Mouse (Mus musculus) left cerebral cortex, postnatal 14 days (tissue): ENCODE measurements around the gene Ecsit. TPM values are rescaled to one million over a fixed set of nuclear protein-coding genes. Genes with fewer than 3 reads are reported as not detected.
"Not testable (repeated sequence)": the region's sequence is repeated elsewhere in the genome, so short reads cannot be mapped to it uniquely, and the experiment has no call there.

Source experiments
- DNase-seq, 2 experiments: peaks; one replicate each; pipeline ENCODE4 v3.0.0; 2021 to 2022; ENCODE audit warnings: low spot score in 2 of 2, mixed read lengths in 1 of 2
- intact Hi-C: fragments of 180-260 bp; cut with DNase I; formaldehyde crosslinking; loops from one replicate; pipeline ENCODE4 v1.15.1; 2025
- total RNA-seq, 2 experiments: library from RNA; stranded (reverse); gene quantifications; 2 replicates each; pipeline ENCODE4 v1.2.3; 2021

Ecsit gene
- total RNA-seq, 2 experiments from 2014 or later = 41.5 to 43.2 TPM

- peak; percentile 60 to 71 for DNase-seq
- intact Hi-C loops = no loop called here
These were observed 10.6 kb upstream of the Ecsit start for GRCm38 (mm10) chr9:22095854-22096307.

GRCm38 (mm10) chr9:22092746-22093145 lies 7.5 kb upstream of the Ecsit start:
- intact Hi-C loops = no loop called here
- no peak for DNase-seq

- intact Hi-C loops = no loop called here
- DNase-seq = no peak
These were observed 4.7 kb upstream of the Ecsit start for GRCm38 (mm10) chr9:22089986-22090385.

DNA sequence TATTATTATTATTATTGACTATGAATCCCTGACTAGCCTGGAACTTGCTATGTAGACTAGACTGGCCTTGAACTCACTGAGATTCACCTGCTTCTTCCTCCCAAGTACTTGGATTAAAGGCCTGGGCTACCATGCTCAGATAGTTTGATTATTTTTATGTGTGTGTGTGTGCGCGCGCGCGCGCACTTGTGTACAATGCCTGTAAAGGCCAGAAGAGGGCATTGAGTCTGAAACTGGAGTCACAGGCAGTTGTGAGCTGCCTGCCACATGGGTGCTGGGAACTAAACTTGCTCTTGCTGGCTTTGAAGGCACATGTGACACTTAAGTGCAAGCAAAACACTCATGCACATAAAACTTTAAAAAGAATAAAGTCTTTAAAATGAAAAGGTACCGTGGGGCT lies 4.0 kb upstream of the Ecsit start:
- intact Hi-C loops = no loop called here
- no peak for DNase-seq

DNA sequence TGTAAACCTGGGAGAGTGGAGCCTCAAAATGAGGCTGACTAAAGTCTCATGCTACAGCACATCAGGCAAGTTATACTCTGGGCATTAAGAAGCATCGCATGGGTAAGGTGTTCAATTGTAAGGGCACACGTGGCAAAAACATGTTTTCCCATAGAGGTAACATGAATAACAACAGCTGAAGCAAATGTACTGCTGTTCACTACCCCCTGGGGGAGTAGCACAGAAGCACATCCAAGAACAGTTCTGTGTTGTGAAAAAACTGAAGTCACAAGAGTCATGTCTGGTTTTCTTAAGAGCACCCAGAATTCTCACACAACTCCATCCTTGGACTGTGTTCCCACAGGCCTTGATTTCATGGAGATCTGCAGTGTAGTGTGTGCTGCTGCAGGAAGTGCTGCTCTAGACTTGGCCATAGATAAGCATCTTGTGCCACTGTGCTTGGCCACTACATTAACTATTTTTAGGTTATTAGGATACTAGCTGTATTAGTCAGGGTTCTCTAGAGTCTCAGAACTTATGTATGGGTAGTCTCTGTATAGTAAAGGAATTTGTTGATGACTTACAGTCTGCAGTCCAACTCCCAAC lies 1.9 kb upstream of the Ecsit start:
- intact Hi-C loops = no loop called here
- DNase-seq = no peak

- intact Hi-C loops = no loop called here
- no peak for DNase-seq
These were observed 774 bp upstream of the Ecsit start for GRCm38 (mm10) chr9:22086012-22086411.

DNA sequence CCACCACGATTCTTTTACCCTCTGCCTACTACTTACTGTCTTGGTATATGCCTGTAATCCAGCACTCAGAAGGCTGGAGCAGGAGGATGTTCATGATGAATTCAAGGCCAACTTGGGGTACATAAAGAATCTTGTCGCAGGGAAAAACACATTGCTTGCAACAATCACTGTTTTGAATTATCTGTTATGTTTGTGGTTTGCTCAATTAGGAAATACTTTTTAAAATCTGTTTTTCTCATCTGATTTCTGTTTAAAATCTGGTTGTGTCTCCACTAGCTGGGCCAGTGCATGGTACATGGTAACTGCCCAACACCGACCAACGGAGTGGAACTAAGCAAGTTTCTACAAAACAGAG lies 594 bp downstream of the Ecsit start:
- no peak for DNase-seq
- intact Hi-C loops = no loop called here

DNA sequence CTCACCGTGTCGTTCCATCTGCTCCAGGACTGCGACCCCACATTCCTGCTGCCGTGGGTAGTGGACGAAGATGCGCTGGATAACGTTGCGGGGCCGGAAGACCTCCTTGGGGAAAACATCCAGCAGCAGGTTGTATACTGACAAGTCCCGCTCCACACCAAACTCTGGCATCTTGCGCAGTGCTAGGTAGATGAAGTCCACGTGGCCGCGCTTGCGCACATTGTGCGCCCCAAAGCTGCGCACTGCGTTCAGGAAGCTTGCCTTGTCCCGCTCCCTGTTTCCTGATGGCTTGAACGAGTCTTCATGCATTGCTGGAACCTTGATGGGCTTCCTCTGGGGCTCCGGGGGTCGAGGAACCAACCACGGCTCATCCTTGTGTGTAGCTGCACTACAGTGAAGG lies 9.0 kb downstream of the Ecsit start:
- intact Hi-C loops = no loop called here

DNA sequence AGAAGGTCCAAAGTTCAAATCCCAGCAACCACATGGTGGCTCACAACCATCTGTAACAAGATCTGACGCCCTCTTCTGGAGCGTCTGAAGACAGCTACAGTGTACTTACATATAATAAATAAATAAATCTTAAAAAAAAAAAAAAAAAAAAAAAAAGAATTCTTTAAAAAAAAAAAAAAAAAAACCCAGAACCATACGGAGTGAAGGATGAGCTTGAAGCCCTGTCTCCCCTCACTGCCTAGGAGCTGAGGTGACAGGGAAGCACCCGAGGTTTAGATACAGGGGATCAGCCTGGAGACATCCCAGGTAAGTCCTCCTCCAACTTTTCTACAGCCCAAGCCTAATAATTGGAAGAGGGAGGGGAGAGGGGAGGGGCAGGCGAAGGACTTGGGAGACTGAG lies 9.5 kb downstream of the Ecsit start:
- intact Hi-C loops, DNase-seq: not testable (repeated sequence)

More for the DNA sequence above, 9.0 kb downstream of the Ecsit start:
- DNase-seq = no peak

DNA sequence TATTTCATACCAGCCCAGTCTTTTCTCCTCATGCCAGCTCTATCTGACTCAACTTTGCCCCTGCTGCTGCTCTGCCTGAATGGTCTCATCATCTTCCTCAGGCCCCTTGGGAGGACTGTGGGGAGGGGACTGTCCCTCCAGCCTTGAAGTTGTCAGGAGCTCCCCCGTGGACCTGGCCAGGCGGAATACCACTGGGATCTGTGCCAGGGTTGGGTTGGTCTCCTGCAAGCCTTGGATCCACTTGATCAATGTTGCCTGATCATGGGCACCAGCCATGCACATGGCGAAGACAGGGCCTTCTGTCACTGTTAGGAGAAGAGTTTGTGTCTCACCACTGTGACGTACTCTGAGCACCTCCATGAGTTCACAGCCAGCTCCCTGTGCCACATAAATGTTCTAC lies 13.0 kb downstream of the Ecsit start:
- intact Hi-C loops = no loop called here
- DNase-seq = no peak

DNA sequence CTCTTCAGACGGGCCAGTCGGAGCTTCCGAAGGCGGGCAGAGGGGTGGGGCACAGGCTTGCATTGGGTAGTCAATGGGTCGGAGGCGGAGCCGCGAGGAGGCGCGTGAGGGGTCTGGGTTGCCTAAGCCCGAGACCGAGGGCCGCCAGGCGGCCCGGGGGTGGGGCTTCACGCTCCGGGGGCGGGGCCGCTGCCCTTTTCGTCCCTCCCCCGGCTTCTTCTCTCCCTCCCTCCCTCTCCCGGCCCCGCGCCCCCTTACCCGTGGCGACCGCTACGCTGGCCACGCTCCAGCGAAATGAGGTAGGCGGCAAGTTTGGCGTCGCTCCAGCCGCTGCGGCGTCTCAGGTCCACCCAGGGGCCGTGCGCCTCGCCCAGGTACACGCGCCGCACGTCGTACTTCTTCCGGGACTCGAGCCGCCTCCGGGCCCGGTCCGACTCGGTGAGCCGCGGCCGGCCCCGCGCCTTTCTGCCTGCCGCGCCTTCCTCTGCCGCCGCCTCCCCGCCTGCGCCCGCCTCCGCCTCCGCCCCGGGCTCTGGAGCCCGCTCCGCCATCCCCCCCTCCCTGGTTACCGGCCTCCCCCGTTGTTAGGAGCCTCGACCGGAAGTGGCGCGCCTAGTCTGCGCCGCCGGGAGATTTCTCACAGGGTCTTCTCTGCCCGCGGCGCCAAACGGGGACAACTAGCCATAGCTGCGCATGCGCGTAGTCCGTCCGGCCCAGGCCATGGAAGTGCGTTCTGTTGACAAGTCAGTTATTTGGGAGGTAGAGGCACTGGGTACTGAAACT lies 14.3 kb downstream of the Ecsit start, which contains the start of the genes Gm49318 and Zfp653:
Gene Gm49318 (minus strand): TSS at position 469 of the 783 bp plus-strand sequence.
Gene Zfp653 (minus strand): TSS at position 586 of the 783 bp plus-strand sequence.
- DNase-seq = peak; percentile 98
- intact Hi-C loops = no loop called here

DNA sequence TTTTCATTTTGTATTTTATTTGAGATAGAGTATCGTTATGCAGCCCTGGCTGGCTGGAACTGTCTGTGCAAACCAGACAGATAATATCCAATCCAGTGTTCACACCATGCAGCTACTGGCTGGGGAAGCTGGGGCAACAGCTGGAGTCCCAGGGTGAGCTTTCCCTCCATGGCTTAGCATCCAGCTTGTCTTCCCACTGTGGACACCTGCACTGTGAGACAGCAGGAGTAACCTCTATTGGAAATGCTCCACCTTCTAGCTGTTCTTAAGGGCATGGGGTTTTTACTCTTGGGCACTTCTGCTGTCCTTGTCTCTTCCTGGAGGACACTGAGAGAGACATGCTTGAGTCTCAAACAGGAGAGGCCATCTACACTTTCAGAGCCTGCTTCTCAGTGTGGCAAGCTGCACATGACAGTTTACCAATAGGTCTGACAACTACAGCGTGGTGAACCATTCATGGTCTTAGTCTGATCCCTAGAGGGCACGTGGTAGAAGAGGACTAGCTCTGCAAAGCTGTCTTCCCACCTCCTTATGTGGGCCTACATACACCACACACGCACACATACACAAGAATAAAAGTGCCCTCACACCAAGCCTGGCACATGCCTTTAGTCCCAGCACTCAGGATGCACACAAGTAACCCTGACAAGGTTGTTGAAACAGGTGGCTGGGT lies 15.2 kb downstream of the Ecsit start:
- DNase-seq = no peak
- intact Hi-C loops = no loop called here

GRCm38 (mm10) chr9:22067195-22067594 lies 18.0 kb downstream of the Ecsit start:
- no peak for DNase-seq
- intact Hi-C loops = loop anchor here (2.0 kb wide), 1 partner anchor 76 kb away; no protein-coding TSS in a partner anchor

- DNase-seq = peak in 1 of 2 experiments; percentile 61
These were observed 18.8 kb downstream of the Ecsit start for GRCm38 (mm10) chr9:22066433-22066832.

GRCm38 (mm10) chr9:22065642-22066041 lies 19.6 kb downstream of the Ecsit start:
- DNase-seq = no peak
- intact Hi-C loops = loop anchor here (2.0 kb wide), 1 partner anchor 77 kb away; no protein-coding TSS in a partner anchor

More at GRCm38 (mm10) chr9:22066433-22066832, 18.8 kb downstream of the Ecsit start:
- intact Hi-C loops = loop anchor here (2.0 kb wide), 1 partner anchor 76 kb away; no protein-coding TSS in a partner anchor

DNA sequence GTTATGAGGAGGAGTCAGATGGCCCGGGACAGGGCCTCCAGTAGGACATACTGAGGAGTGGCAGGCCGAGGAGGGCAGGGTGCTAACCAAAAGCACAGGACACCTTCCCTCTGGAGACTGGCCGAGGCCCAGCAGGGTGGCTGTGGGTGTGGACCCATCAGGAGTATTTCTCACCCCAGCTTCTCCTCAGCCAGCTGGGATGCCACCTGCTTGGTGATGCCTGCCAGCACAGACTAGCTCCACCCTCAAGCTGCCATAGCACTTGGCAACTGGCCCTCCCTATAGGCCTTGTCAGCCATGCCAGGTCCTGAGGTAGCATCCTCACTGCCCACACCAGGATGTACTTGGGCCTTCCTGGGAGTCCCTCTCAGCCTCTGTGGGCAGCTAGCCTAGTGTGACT lies 20.9 kb downstream of the Ecsit start:
- no peak for DNase-seq
- intact Hi-C loops = no loop called here

GRCm38 (mm10) chr9:22061339-22061738 lies 23.9 kb downstream of the Ecsit start:
- intact Hi-C loops = no loop called here
- DNase-seq = peak in 1 of 2 experiments; percentile 52

DNA sequence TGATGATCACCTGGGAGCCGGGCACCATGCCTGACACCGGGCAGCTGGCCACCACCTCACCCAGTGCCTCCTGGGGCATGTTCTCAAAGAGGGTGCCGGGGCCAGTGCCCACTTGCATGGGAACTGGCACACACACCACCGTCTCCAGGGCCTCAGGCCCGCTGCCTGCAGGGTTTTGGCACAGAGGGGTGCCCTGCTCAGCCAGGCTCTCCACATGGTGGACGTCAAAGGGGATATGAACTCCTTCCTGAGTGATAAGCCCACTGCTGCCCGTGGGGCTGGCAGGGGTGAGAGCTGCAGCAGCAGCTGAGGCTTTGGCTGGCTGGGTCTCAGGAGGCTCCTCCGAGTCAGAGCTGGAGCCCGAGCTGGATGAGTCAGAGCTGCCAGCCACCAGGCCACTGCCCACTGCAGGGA lies 27.2 kb downstream of the Ecsit start:
- no peak for DNase-seq
- intact Hi-C loops = no loop called here

DNA sequence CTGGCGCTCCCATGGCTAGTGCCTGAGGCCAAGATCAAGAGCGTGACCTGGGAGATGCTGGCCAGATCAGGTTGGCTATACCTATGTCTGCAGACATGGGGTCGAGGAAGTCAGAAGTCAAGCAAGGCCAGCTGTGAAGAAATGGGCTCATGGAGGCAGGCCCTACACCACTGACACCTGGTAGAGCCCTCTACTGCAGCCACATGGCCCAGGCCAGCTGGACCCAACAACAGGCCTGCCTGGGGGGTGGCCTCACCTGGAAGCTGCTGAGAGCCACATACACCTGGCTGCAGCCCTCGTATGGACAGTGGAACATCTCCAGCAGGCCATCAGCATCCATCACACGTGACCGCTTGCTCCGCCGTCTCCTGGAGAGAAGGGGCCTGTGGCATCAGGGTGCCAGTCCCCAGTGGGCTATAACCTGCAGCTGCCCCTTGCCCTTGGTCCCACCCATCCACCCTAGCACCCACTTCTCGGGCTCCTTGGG lies 28.2 kb downstream of the Ecsit start:
- intact Hi-C loops = no loop called here
- no peak for DNase-seq

DNA sequence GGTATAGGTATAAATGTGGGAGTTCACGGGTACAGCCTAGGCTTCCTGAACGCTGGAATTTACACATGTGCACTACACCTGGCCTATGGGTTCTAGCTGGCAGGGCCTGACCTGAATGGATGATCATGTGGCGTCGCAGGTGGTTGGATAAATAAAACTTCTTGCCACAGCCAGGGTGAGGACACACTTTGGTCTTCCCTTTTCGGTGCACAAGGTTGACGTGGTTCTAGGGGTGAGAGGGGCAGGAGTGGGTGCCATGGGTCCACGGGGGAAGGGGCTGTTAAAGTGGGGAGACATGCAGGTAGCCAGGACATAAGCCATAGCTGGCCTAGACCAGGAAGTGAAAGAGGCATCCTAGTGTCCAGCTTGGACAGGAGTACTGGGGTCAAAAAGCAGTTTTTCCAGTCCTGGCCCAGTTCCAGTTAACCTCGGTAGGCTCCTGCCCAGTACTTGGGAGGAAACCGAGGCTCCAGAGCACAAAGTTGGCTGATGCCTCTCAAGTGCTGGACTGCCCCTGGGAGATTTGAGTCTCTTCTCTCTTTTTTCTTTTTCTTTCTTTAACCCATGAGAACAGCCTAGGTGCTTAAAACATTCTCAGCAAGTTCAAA lies 28.8 kb downstream of the Ecsit start:
- DNase-seq = no peak
- intact Hi-C loops = no loop called here
